In the genomic region with DNA sequence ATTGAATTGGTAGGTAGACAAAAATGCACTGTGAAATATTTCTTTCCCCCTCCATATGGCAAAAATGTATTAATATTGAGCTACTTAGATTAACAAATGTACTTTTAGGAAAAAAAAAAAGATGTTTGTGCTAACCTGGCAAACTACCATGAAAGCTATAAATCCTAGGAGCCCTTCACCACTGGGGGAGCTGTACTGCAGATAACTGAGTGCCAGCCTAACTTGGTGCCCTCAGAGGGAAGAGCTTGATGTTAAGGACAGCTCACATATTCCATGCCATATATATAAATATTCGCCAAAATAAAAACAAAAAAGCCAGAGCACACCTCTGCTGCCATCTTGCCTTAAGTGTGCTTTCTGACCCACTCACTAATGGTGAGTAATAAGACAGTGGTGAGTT, we compare ENCODE assay signal across 13 mouse cellular contexts. TPM values are rescaled to one million over a fixed set of nuclear protein-coding genes. Genes with fewer than 3 reads are reported as not detected.
A peak's percentile ranks its signal among the peaks of the same experiment; 100 is the strongest.
DNase-seq lines count a peak whose midpoint lies in the region; ATAC-seq and TF ChIP-seq lines count a peak whose summit lies in the region.
"Had no signal": no experiment of that assay in that cellular context is flagged by ENCODE, and none has a peak within 500 bp of the region (broad histone marks: within the 10 kb centered on the region; RNA-seq: fewer than 3 reads in every experiment).

No protein-coding gene starts in this region.

- H3K9me3 ChIP-seq in heart, postnatal 0 days (replicated peaks; ENCODE audit: control insufficient read depth, low read length) = no peaks in the 10 kb centered on the region
- H3K9me3 ChIP-seq in lung, postnatal 0 days (ENCODE audit: low read length) = no peaks in the 10 kb centered on the region
- H3K9me3 ChIP-seq: limb, embryonic 13.5 days had no signal

- no peak for TF ChIP-seq EP300 in heart, postnatal 0 days (IDR thresholded peaks at IDR 0.05; ENCODE audit: low read depth)
- TF ChIP-seq EP300 in lung, postnatal 0 days (IDR thresholded peaks at IDR 0.05) = no peak

- H3K4me2 ChIP-seq in heart, postnatal 0 days (ENCODE audit: low read depth, low read length) = no peak overlapping the region
- no peak overlapping the region for H3K4me2 ChIP-seq in lung, postnatal 0 days (replicated peaks; ENCODE audit: low read depth, low read length)
- H3K4me2 ChIP-seq: limb, embryonic 13.5 days had no signal

- 33% methylated on average over 1 of the region's 1 CpGs for WGBS in heart, postnatal 0 days
- WGBS in lung, postnatal 0 days = 49% methylated on average over 1 of the region's 1 CpGs

- H3K9ac ChIP-seq in heart, postnatal 0 days (replicated peaks; ENCODE audit: low read depth, low read length) = no peak overlapping the region
- no peak overlapping the region for H3K9ac ChIP-seq in lung, postnatal 0 days (replicated peaks; ENCODE audit: low read depth)
- H3K9ac ChIP-seq: limb, embryonic 13.5 days had no signal

- no peak overlapping the region for H3K4me3 ChIP-seq in heart, postnatal 0 days (ENCODE audit: low read depth, low read length)
- H3K4me3 ChIP-seq in lung, postnatal 0 days (ENCODE audit: low read depth, low read length) = no peak overlapping the region
- H3K4me3 ChIP-seq: limb, embryonic 13.5 days; myocyte had no signal

- H3K27me3 ChIP-seq in heart, postnatal 0 days (ENCODE audit: control insufficient read depth, insufficient read depth, low read length) = 0 out of 2 replicates have a peak, but pooled peaks cover 2% of the 10 kb centered on the region
- no peaks in the 10 kb centered on the region for H3K27me3 ChIP-seq in lung, postnatal 0 days (replicated peaks; ENCODE audit: insufficient read depth, low read length)
- H3K27me3 ChIP-seq: limb, embryonic 13.5 days had no signal

- peak; percentile 43 for TF ChIP-seq CTCF in heart, postnatal 0 days (IDR thresholded peaks at IDR 0.05; ENCODE audit: low read depth)
- TF ChIP-seq CTCF in lung, postnatal 0 days (IDR thresholded peaks at IDR 0.05) = peak; percentile 50

- no peak for DNase-seq in heart, postnatal 0 days (ENCODE audit: low spot score)
- no peak for DNase-seq in heart, postnatal 10 days
- peak; percentile 45 for DNase-seq in lung, postnatal 0 days (ENCODE audit: low spot score)
- DNase-seq in lung, postnatal 14 days = no peak
- DNase-seq in R1 (ENCODE audit: low read depth, low spot score) = peak; percentile 27
- no peak for DNase-seq in thymus, postnatal 25 days
- no peak for DNase-seq in ovary, adult 18-20 months (ENCODE audit: low spot score)
- DNase-seq: adrenal gland, adult 8-10 months; kidney, adult 11 months had no signal

- H3K27ac ChIP-seq in heart, postnatal 0 days (ENCODE audit: low read depth) = no peak overlapping the region
- H3K27ac ChIP-seq in lung, postnatal 0 days (ENCODE audit: low read length) = no peak overlapping the region
- H3K27ac ChIP-seq: limb, embryonic 13.5 days; macrophage had no signal

- ATAC-seq in heart, postnatal 0 days (ENCODE audit: insufficient read depth, low read depth) = no peak
- no peak for ATAC-seq in lung, postnatal 0 days
- peak; percentile 74 for ATAC-seq in megakaryocyte progenitor cell, adult 5-6 weeks (replicated peaks; ENCODE audit: poor library complexity)

- intact Hi-C loops in heart, postnatal 10 days (cut with DNase I) = loop anchor here (5.0 kb wide), 1 partner anchor 300 kb away; no protein-coding TSS in a partner anchor

- no peaks in the 10 kb centered on the region for H3K36me3 ChIP-seq in heart, postnatal 0 days (replicated peaks; ENCODE audit: control insufficient read depth, insufficient read depth, low read length)
- no peaks in the 10 kb centered on the region for H3K36me3 ChIP-seq in lung, postnatal 0 days (ENCODE audit: insufficient read depth, low read length)
- H3K36me3 ChIP-seq: limb, embryonic 13.5 days had no signal

- peaks cover 13% of the 10 kb centered on the region for H3K4me1 ChIP-seq in heart, postnatal 0 days (ENCODE audit: control insufficient read depth, insufficient read depth)
- no peaks in the 10 kb centered on the region for H3K4me1 ChIP-seq in lung, postnatal 0 days (ENCODE audit: insufficient read depth, low read depth, low read length)

RNA-seq across cellular contexts. Expression of a gene that starts 5.6 kb away (rescaled TPM):
- total RNA-seq in heart, postnatal 0 days (2014; rRNA removed; ENCODE audit: low replicate concordance) = 8.5 and 13.8 TPM in 2 replicates
- 8.0 and 8.6 TPM in 2 replicates for polyA plus RNA-seq in heart, postnatal 0 days (2015; fragmentation: Nextera tagmentation; extraction: Ambion mirVana)
- total RNA-seq in heart, postnatal 10 days (2021) = 1 to 10 TPM; 4.7 to 6.9 TPM
- 2.6 and 3.0 TPM in 2 replicates for polyA plus RNA-seq in lung, postnatal 0 days (2015; fragmentation: Nextera tagmentation; extraction: Ambion mirVana)
- total RNA-seq in megakaryocyte progenitor cell, adult 5-6 weeks (2015) = 0.34 and 2.6 TPM in 2 replicates
- total RNA-seq in megakaryocyte progenitor cell, adult 5-6 weeks (2017) = 0.33 and 1.6 TPM in 2 replicates

Comparison
In these comparisons a context has a peak if more than half of its experiments do, and no peak if none do; other contexts are left out.
1. DNase-seq: peak in lung, postnatal 0 days (single experiment) and R1 (single experiment); none in heart, postnatal 0 days (single experiment), heart, postnatal 10 days (0 of 2), lung, postnatal 14 days (single experiment), thymus, postnatal 25 days (single experiment) and ovary, adult 18-20 months (single experiment).